Mouse (Mus musculus): ENCODE results near the gene Lrtm1. TPM values are rescaled to one million over a fixed set of nuclear protein-coding genes. Genes with fewer than 3 reads are reported as not detected.

Lrtm1 gene
- polyA plus RNA-seq (2016; fragmentation: Nextera tagmentation; extraction: Ambion mirVana) = not detected in 2 replicates

- Histone ChIP-seq H3K4me2 (no peak within 1 kb of the TSS), H3K9me3 (replicated peaks) (no peaks in the 10 kb centered on the region), H3K4me3 (no peak within 1 kb of the TSS), H3K27me3 (replicated peaks) (no peaks in the 10 kb centered on the region), H3K9ac (no peak within 1 kb of the TSS), H3K36me3 (no peaks in the 10 kb centered on the region), H3K27ac (no peak within 1 kb of the TSS), H3K4me1 (no peaks in the 10 kb centered on the region)
- WGBS (ENCODE audit: insufficient replicate concordance) = 18% methylated on average over 5 of the region's 5 CpGs
- ATAC-seq = no peak
These were observed at the start of gene Lrtm1 for GRCm38 (mm10) chr14:29017883-29018282. TSS of gene Lrtm1 (plus strand) at chr14:29018208.

GRCm38 (mm10) chr14:28969247-28969646 lies 48.8 kb upstream of the Lrtm1 start:
- Histone ChIP-seq H3K4me2 (no peak overlapping the region), H3K27ac (no peak overlapping the region), H3K9me3 (replicated peaks) (no peaks in the 10 kb centered on the region), H3K36me3 (no peaks in the 10 kb centered on the region), H3K27me3 (replicated peaks) (no peaks in the 10 kb centered on the region), H3K4me3 (no peak overlapping the region), H3K4me1 (no peaks in the 10 kb centered on the region), H3K9ac (no peak overlapping the region)
- WGBS (ENCODE audit: insufficient replicate concordance) = 69% methylated on average over 4 of the region's 4 CpGs
- no peak for ATAC-seq

GRCm38 (mm10) chr14:28972620-28973019 lies 45.4 kb upstream of the Lrtm1 start:
- no peak overlapping the region for H3K4me3 ChIP-seq
- no peaks in the 10 kb centered on the region for H3K36me3 ChIP-seq
- no peak for ATAC-seq
- no peak overlapping the region for H3K9ac ChIP-seq
- no peak overlapping the region for H3K27ac ChIP-seq
- H3K27me3 ChIP-seq (replicated peaks) = no peaks in the 10 kb centered on the region
- H3K9me3 ChIP-seq (replicated peaks) = no peaks in the 10 kb centered on the region
- 55% methylated on average over 5 of the region's 5 CpGs for WGBS (ENCODE audit: insufficient replicate concordance)
- no peak overlapping the region for H3K4me2 ChIP-seq
- H3K4me1 ChIP-seq = no peaks in the 10 kb centered on the region

- no peaks in the 10 kb centered on the region for H3K27me3 ChIP-seq (replicated peaks)
- no peak overlapping the region for H3K4me2 ChIP-seq
- no peak overlapping the region for H3K27ac ChIP-seq
- no peak for ATAC-seq
- no peak overlapping the region for H3K4me3 ChIP-seq
- 56% methylated on average over 2 of the region's 2 CpGs for WGBS (ENCODE audit: insufficient replicate concordance)
- no peak overlapping the region for H3K9ac ChIP-seq
- no peaks in the 10 kb centered on the region for H3K9me3 ChIP-seq (replicated peaks)
- no peaks in the 10 kb centered on the region for H3K4me1 ChIP-seq
- H3K36me3 ChIP-seq = no peaks in the 10 kb centered on the region
These were observed 38.8 kb upstream of the Lrtm1 start for GRCm38 (mm10) chr14:28979230-28979629.

- H3K4me2 ChIP-seq = no peak overlapping the region
- no peak overlapping the region for H3K9ac ChIP-seq
- no peak for ATAC-seq
- H3K9me3 ChIP-seq (replicated peaks) = no peaks in the 10 kb centered on the region
- no peaks in the 10 kb centered on the region for H3K27me3 ChIP-seq (replicated peaks)
- no peak overlapping the region for H3K4me3 ChIP-seq
- H3K27ac ChIP-seq = no peak overlapping the region
- H3K4me1 ChIP-seq = no peaks in the 10 kb centered on the region
- H3K36me3 ChIP-seq = no peaks in the 10 kb centered on the region
- WGBS (ENCODE audit: insufficient replicate concordance) = 26% methylated on average over 3 of the region's 3 CpGs
These were observed 37.5 kb upstream of the Lrtm1 start for GRCm38 (mm10) chr14:28980482-28980881.

GRCm38 (mm10) chr14:28984276-28984675 lies 33.7 kb upstream of the Lrtm1 start:
- H3K27ac ChIP-seq = no peak overlapping the region
- no peak overlapping the region for H3K4me3 ChIP-seq
- ATAC-seq = no peak
- no peaks in the 10 kb centered on the region for H3K27me3 ChIP-seq (replicated peaks)
- H3K9ac ChIP-seq = no peak overlapping the region
- no peaks in the 10 kb centered on the region for H3K36me3 ChIP-seq
- no peaks in the 10 kb centered on the region for H3K4me1 ChIP-seq
- H3K4me2 ChIP-seq = no peak overlapping the region
- no peaks in the 10 kb centered on the region for H3K9me3 ChIP-seq (replicated peaks)
- 44% methylated on average over 2 of the region's 2 CpGs for WGBS (ENCODE audit: insufficient replicate concordance)

GRCm38 (mm10) chr14:28988211-28988900 lies 29.7 kb upstream of the Lrtm1 start:
- H3K27ac ChIP-seq = no peak overlapping the region
- H3K4me2 ChIP-seq = no peak overlapping the region
- no peaks in the 10 kb centered on the region for H3K36me3 ChIP-seq
- no peak overlapping the region for H3K9ac ChIP-seq
- no peaks in the 10 kb centered on the region for H3K9me3 ChIP-seq (replicated peaks)
- no peaks in the 10 kb centered on the region for H3K27me3 ChIP-seq (replicated peaks)
- WGBS (ENCODE audit: insufficient replicate concordance) = 70% methylated on average over 7 of the region's 7 CpGs
- no peak for ATAC-seq
- H3K4me3 ChIP-seq = no peak overlapping the region
- H3K4me1 ChIP-seq = no peaks in the 10 kb centered on the region

- Histone ChIP-seq H3K27ac (no peak overlapping the region), H3K36me3 (no peaks in the 10 kb centered on the region), H3K9me3 (replicated peaks) (no peaks in the 10 kb centered on the region), H3K4me3 (no peak overlapping the region), H3K9ac (no peak overlapping the region), H3K27me3 (replicated peaks) (no peaks in the 10 kb centered on the region), H3K4me2 (no peak overlapping the region), H3K4me1 (no peaks in the 10 kb centered on the region)
- ATAC-seq = no peak
- WGBS (ENCODE audit: insufficient replicate concordance) = 76% methylated on average over 3 of the region's 3 CpGs
These were observed 21.4 kb upstream of the Lrtm1 start for GRCm38 (mm10) chr14:28996569-28996968.

- Histone ChIP-seq H3K9me3 (replicated peaks) (no peaks in the 10 kb centered on the region), H3K4me1 (no peaks in the 10 kb centered on the region), H3K36me3 (no peaks in the 10 kb centered on the region), H3K27ac (no peak overlapping the region), H3K27me3 (replicated peaks) (no peaks in the 10 kb centered on the region), H3K4me2 (no peak overlapping the region), H3K4me3 (no peak overlapping the region), H3K9ac (no peak overlapping the region)
- ATAC-seq = no peak
- WGBS (ENCODE audit: insufficient replicate concordance) = 75% methylated on average over 4 of the region's 5 CpGs
These were observed 12.7 kb upstream of the Lrtm1 start for GRCm38 (mm10) chr14:29005228-29005840.

- WGBS (ENCODE audit: insufficient replicate concordance) = 68% methylated on average over 4 of the region's 4 CpGs
- Histone ChIP-seq H3K27ac (no peak overlapping the region), H3K36me3 (no peaks in the 10 kb centered on the region), H3K4me2 (no peak overlapping the region), H3K9ac (no peak overlapping the region), H3K4me3 (no peak overlapping the region), H3K27me3 (replicated peaks) (no peaks in the 10 kb centered on the region), H3K4me1 (no peaks in the 10 kb centered on the region), H3K9me3 (replicated peaks) (no peaks in the 10 kb centered on the region)
- ATAC-seq = no peak
These were observed 8.4 kb upstream of the Lrtm1 start for GRCm38 (mm10) chr14:29009644-29010043.

GRCm38 (mm10) chr14:29013161-29013560 lies 4.8 kb upstream of the Lrtm1 start:
- ATAC-seq = no peak
- 73% methylated on average over 3 of the region's 3 CpGs for WGBS (ENCODE audit: insufficient replicate concordance)
- no peaks in the 10 kb centered on the region for H3K36me3 ChIP-seq

GRCm38 (mm10) chr14:29014680-29015079 lies 3.3 kb upstream of the Lrtm1 start:
- no peak overlapping the region for H3K4me2 ChIP-seq
- H3K9ac ChIP-seq = no peak overlapping the region
- H3K4me1 ChIP-seq = no peaks in the 10 kb centered on the region
- H3K36me3 ChIP-seq = no peaks in the 10 kb centered on the region
- no peak overlapping the region for H3K4me3 ChIP-seq
- H3K27me3 ChIP-seq (replicated peaks) = no peaks in the 10 kb centered on the region
- no peak overlapping the region for H3K27ac ChIP-seq
- H3K9me3 ChIP-seq (replicated peaks) = no peaks in the 10 kb centered on the region
- WGBS (ENCODE audit: insufficient replicate concordance) = 64% methylated on average over 2 of the region's 2 CpGs
- no peak for ATAC-seq

More at GRCm38 (mm10) chr14:29013161-29013560, 4.8 kb upstream of the Lrtm1 start:
- Histone ChIP-seq H3K27me3 (replicated peaks) (no peaks in the 10 kb centered on the region), H3K4me1 (no peaks in the 10 kb centered on the region), H3K4me2 (no peak overlapping the region), H3K27ac (no peak overlapping the region), H3K9ac (no peak overlapping the region), H3K4me3 (no peak overlapping the region), H3K9me3 (replicated peaks) (no peaks in the 10 kb centered on the region)

Measured in liver, embryonic 12.5 days (tissue).